Mouse (Mus musculus): ENCODE results near the gene H1fnt. TPM values are rescaled to one million over a fixed set of nuclear protein-coding genes. Genes with fewer than 3 reads are reported as not detected.

H1fnt gene
- polyA plus RNA-seq (2012; rRNA removed), result not detected in 2 replicates

DNA sequence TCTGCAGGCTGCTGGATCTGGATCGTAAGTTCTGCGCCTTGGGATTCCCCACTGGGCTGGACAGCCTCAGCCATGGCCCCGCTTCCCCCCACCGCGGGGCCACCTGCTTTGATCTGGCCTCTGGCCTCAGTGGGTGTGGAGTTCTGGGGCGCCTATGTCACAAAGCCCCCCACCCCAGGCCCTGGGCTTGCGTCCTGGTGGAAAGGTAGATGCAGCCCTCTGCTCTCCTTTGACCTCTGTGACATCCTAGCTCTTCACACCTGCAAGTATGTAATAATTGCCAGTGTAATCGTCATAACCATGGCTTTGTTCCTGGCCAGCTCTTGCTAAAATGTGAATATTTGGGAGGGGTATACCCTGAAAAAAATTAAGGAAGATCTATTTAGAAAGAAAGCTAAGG, at the start of gene H1fnt:
Gene H1fnt (minus strand): TSS at position 101 of the 400 bp plus-strand sequence.
- no peaks in the 10 kb centered on the region for H3K27me3 ChIP-seq (ENCODE audit: control insufficient read depth, insufficient read depth, low read length)
- H3K4me1 ChIP-seq (ENCODE audit: control insufficient read depth, insufficient read depth, low read length), result peaks cover 5% of the 10 kb centered on the region
- no peak within 1 kb of the TSS for H3K4me3 ChIP-seq (replicated peaks; ENCODE audit: insufficient read depth, low read depth, low read length)
- H3K27ac ChIP-seq (ENCODE audit: insufficient read depth, low read length), result no peak within 1 kb of the TSS
- no peak for TF ChIP-seq CTCF (IDR thresholded peaks at IDR 0.05; ENCODE audit: borderline replicate concordance, insufficient read depth, low read depth, low read length)
- no peak for TF ChIP-seq POLR2A (IDR thresholded peaks at IDR 0.05; ENCODE audit: borderline replicate concordance, insufficient read depth, low read length)
- 43% methylated on average over 8 of the region's 8 CpGs for WGBS
- DNase-seq, result no peak

DNA sequence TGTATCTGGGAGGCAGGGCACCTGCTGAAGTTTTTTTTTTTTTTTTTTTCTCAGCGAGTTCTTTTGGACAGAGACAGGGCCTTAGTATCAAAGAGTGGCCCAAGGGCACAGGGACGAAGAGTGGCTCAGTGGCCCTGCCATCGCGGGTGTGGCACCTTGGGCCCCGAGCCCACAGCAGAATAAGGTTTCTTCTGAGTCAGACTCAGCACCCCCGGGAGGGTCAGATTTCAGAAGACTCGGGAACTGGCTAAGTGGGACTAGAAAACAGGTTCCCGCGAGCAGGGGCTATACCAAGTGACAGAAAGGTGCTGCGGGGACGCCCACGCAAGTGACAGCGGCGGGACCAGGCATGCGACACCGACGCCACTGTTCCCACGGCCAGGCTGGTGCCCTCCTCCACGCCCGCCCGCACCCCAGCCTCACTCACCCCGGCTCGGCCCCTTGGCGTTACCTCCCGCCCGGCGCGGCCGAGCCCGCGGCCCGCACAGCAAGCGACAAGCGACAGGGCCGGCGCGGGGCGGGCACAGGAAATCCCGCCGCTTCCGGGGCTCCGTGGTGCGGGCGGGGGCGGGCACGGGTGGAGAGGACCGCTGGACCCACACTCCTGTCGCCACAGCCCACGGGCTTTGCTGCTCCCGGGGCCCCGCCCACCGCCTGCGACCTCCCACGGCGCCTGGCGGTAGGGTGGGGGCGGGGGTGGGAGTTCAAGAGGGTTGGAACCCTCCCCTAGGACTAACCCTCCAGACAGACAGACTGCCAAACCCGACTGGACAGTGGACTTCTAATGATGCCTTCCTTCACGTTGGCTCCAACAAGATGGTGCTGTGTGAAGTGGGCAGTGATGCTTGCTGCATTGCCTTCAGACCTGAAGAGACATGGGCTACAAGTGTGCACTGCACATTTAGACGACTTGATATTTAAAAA, 38.8 kb upstream of the H1fnt start, which contains the start of gene Zfp641:
Gene Zfp641 (minus strand): TSS at position 534 of the 924 bp plus-strand sequence.
- WGBS, result 1% methylated on average over 59 of the region's 60 CpGs
- no peaks in the 10 kb centered on the region for H3K4me1 ChIP-seq (ENCODE audit: control insufficient read depth, insufficient read depth, low read length)
- peak within 1 kb of the TSS; percentile 92 for H3K4me3 ChIP-seq (replicated peaks; ENCODE audit: insufficient read depth, low read depth, low read length)
- TF ChIP-seq POLR2A (IDR thresholded peaks at IDR 0.05; ENCODE audit: borderline replicate concordance, insufficient read depth, low read length) (peak; percentile 25; the same call in 1 of the 2 replicates), CTCF (IDR thresholded peaks at IDR 0.05; ENCODE audit: borderline replicate concordance, insufficient read depth, low read depth, low read length) (no peak)
- H3K27me3 ChIP-seq (ENCODE audit: control insufficient read depth, insufficient read depth, low read length), result no peaks in the 10 kb centered on the region
- DNase-seq, result peak; percentile 71 to 72
- H3K27ac ChIP-seq (ENCODE audit: insufficient read depth, low read length), result peak within 1 kb of the TSS; percentile 31; the same call in 1 of the 2 replicates

DNA sequence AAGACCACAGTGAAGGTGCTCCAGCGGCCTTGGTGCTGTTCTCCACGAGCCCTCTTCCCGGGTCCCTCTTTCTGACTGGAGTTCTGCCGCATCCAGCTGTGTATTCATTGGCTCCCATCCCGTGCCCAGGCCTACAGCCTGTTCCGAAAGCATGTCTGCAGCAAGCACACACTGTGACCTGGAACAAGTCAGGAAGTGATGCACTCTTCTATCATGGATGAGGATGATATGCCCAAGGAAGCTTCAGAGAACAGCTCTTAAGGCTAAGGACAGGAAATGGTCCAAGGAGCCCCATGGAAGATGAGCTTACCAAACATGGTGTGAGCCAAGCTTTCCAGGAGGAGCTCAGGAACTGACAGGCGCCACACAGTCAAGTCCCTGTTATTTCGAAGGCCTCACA, 36.6 kb upstream of the H1fnt start:
- 82% methylated on average over 8 of the region's 8 CpGs for WGBS
- TF ChIP-seq POLR2A (IDR thresholded peaks at IDR 0.05; ENCODE audit: borderline replicate concordance, insufficient read depth, low read length) (no peak), CTCF (IDR thresholded peaks at IDR 0.05; ENCODE audit: borderline replicate concordance, insufficient read depth, low read depth, low read length) (no peak)
- Histone ChIP-seq H3K27ac (ENCODE audit: insufficient read depth, low read length) (no peak overlapping the region), H3K27me3 (ENCODE audit: control insufficient read depth, insufficient read depth, low read length) (no peaks in the 10 kb centered on the region), H3K4me1 (ENCODE audit: control insufficient read depth, insufficient read depth, low read length) (peaks cover 3% of the 10 kb centered on the region; the same call in 1 of the 2 replicates), H3K4me3 (replicated peaks; ENCODE audit: insufficient read depth, low read depth, low read length) (no peak overlapping the region)
- no peak for DNase-seq

DNA sequence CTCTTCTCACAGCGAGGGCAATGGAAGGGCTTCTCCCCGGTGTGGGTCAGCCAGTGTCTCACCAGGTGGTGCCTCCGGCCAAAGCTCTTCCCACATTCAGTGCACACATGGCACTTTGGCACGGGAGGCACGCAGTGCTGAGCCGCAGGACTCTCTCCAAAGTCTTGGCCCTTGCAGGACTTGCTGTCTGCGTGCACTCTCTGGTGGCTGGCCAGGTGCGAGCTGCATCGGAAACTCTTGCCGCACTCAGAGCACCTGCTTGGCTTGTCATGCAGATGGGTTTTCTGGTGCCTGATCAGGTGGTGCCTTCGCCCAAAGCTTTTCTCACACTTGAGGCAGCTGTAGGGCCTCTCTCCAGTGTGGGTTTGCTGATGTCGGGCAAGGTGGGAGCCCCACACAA, 31.5 kb upstream of the H1fnt start:
- no peak for TF ChIP-seq CTCF (IDR thresholded peaks at IDR 0.05; ENCODE audit: borderline replicate concordance, insufficient read depth, low read depth, low read length)
- no peak for TF ChIP-seq POLR2A (IDR thresholded peaks at IDR 0.05; ENCODE audit: borderline replicate concordance, insufficient read depth, low read length)
- WGBS, result 20% methylated on average over 12 of the region's 12 CpGs
- Histone ChIP-seq H3K4me3 (replicated peaks; ENCODE audit: insufficient read depth, low read depth, low read length) (no peak overlapping the region), H3K27me3 (ENCODE audit: control insufficient read depth, insufficient read depth, low read length) (no peaks in the 10 kb centered on the region), H3K27ac (ENCODE audit: insufficient read depth, low read length) (no peak overlapping the region), H3K4me1 (ENCODE audit: control insufficient read depth, insufficient read depth, low read length) (peaks cover 7% of the 10 kb centered on the region; the same call in 1 of the 2 replicates)
- peak; percentile 44 to 54 for DNase-seq

DNA sequence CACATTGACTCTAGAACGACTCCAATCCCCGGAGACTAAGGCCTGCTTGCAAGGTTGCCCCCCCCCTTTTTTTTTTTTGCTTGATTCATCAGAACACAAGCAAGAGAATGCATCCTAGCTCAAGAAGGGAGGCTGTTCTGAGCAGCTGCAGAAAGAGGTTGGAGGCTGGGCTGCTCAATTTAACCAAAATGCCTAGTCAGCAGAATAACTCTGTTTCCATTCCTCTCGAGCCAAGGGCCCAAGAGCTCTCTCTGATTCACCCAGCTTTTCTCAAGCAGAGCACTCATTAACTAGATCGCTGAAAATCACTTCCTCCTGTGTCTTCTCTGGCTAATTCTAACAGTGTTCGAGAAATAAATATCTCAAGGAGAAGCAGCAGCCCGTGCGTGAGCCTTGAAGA, 29.3 kb upstream of the H1fnt start:
- DNase-seq, result no peak
- peaks cover 7% of the 10 kb centered on the region; the same call in 1 of the 2 replicates for H3K4me1 ChIP-seq (ENCODE audit: control insufficient read depth, insufficient read depth, low read length)
- no peaks in the 10 kb centered on the region for H3K27me3 ChIP-seq (ENCODE audit: control insufficient read depth, insufficient read depth, low read length)
- TF ChIP-seq POLR2A (IDR thresholded peaks at IDR 0.05; ENCODE audit: borderline replicate concordance, insufficient read depth, low read length) (no peak), CTCF (IDR thresholded peaks at IDR 0.05; ENCODE audit: borderline replicate concordance, insufficient read depth, low read depth, low read length) (no peak)
- H3K4me3 ChIP-seq (replicated peaks; ENCODE audit: insufficient read depth, low read depth, low read length), result no peak overlapping the region
- 83% methylated on average over 7 of the region's 7 CpGs for WGBS
- H3K27ac ChIP-seq (ENCODE audit: insufficient read depth, low read length), result no peak overlapping the region

DNA sequence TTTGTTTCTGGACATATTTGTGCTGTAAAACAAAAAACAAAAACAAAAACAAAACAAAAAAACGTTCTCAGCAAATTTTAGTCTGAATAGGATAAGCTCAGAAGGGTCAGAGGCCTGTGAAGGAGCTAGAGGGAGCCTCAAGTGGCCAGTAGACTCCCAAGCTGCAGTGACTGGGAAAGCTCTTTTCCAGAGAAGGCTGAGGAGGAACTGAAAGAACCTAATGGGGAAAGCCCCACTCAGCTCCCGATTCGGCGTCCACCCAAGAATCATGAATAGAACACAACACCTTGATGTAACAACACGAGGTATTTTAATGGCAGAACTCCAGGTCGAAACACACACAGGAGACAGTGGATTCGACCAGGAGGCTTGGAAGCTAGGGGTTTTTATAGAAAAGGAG, 683 bp upstream of the H1fnt start:
- 92% methylated on average over 7 of the region's 7 CpGs for WGBS
- Histone ChIP-seq H3K4me3 (replicated peaks; ENCODE audit: insufficient read depth, low read depth, low read length) (no peak overlapping the region), H3K27me3 (ENCODE audit: control insufficient read depth, insufficient read depth, low read length) (no peaks in the 10 kb centered on the region), H3K27ac (ENCODE audit: insufficient read depth, low read length) (no peak overlapping the region), H3K4me1 (ENCODE audit: control insufficient read depth, insufficient read depth, low read length) (peaks cover 5% of the 10 kb centered on the region)
- DNase-seq, result no peak
- TF ChIP-seq CTCF (IDR thresholded peaks at IDR 0.05; ENCODE audit: borderline replicate concordance, insufficient read depth, low read depth, low read length) (no peak), POLR2A (IDR thresholded peaks at IDR 0.05; ENCODE audit: borderline replicate concordance, insufficient read depth, low read length) (no peak)

DNA sequence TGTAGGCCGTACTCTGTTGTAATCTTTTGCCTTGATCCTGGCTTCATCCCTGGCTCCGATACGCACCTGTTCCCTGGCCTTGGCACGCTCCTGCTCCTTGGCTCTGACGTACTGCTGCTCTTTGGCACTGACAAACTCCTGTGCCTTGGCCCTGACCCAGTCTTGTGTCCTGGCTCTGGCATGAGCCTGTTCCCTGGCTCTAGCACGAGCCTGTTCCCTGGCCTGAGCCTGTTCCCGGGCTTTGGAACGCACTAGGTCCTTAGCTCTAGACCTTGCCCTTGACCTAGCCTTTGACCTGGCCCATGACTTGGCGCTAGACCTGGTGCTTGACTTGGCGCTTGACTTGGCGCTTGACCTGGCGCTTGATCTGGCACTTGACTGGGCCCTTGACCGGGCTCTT, 822 bp downstream of the H1fnt start:
- peaks cover 5% of the 10 kb centered on the region for H3K4me1 ChIP-seq (ENCODE audit: control insufficient read depth, insufficient read depth, low read length)
- DNase-seq, result peak; percentile 56 to 76
- no peaks in the 10 kb centered on the region for H3K27me3 ChIP-seq (ENCODE audit: control insufficient read depth, insufficient read depth, low read length)
- no peak overlapping the region for H3K27ac ChIP-seq (ENCODE audit: insufficient read depth, low read length)
- no peak for TF ChIP-seq CTCF (IDR thresholded peaks at IDR 0.05; ENCODE audit: borderline replicate concordance, insufficient read depth, low read depth, low read length)
- no peak for TF ChIP-seq POLR2A (IDR thresholded peaks at IDR 0.05; ENCODE audit: borderline replicate concordance, insufficient read depth, low read length)
- 41% methylated on average over 13 of the region's 13 CpGs for WGBS
- H3K4me3 ChIP-seq (replicated peaks; ENCODE audit: insufficient read depth, low read depth, low read length), result no peak overlapping the region

DNA sequence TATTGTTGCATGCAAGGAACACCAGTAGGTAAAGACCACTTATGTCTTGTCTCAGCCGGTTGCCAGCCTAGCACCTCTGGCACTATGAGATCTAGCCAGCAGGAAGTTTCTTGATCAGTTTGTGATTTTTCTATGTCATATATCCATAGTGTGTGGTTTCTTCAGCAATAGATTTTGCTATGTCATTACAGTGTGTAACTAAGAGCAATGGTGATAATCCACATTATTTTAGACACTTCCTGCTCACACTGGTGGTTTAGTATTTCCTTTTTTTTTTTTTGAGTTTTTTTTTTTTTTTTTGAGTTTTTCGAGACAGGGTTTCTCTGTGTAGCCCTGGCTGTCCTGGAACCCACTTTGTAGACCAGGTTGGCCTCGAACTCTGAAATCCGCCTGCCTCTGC, 21.7 kb downstream of the H1fnt start:
- Histone ChIP-seq H3K4me3 (replicated peaks; ENCODE audit: insufficient read depth, low read depth, low read length) (no peak overlapping the region), H3K27me3 (ENCODE audit: control insufficient read depth, insufficient read depth, low read length) (no peaks in the 10 kb centered on the region), H3K27ac (ENCODE audit: insufficient read depth, low read length) (no peak overlapping the region), H3K4me1 (ENCODE audit: control insufficient read depth, insufficient read depth, low read length) (no peaks in the 10 kb centered on the region)
- DNase-seq, result no peak
- TF ChIP-seq POLR2A (IDR thresholded peaks at IDR 0.05; ENCODE audit: borderline replicate concordance, insufficient read depth, low read length) (no peak), CTCF (IDR thresholded peaks at IDR 0.05; ENCODE audit: borderline replicate concordance, insufficient read depth, low read depth, low read length) (no peak)
- 91% methylated on average over 4 of the region's 4 CpGs for WGBS

Data from cerebellum, adult 2 months (tissue).